Mouse (Mus musculus) mature B cell (primary cell): ENCODE measurements around the gene Notch1.

ENCODE experiments used
- in situ Hi-C: fragments of 300-500 bp; cut with MboI; formaldehyde crosslinking; loops from 2 replicates; pipeline ENCODE4 v1.14.3; 2019

The Notch1 gene

GRCm38 (mm10) chr2:26516275-26516674 lies at the start of gene Notch1:
Gene Notch1, minus strand, starts transcription at chr2:26516663.
- in situ Hi-C loops: no loop called here

GRCm38 (mm10) chr2:26566221-26566620 lies 49.8 kb upstream of the Notch1 start:
- in situ Hi-C loops: no loop called here

GRCm38 (mm10) chr2:26561351-26562016 lies 45.0 kb upstream of the Notch1 start:
- in situ Hi-C loops: loop anchor here (5.0 kb wide), 1 partner anchor 109 kb away; no protein-coding TSS in a partner anchor

- in situ Hi-C loops: loop anchor here (5.0 kb wide), 1 partner anchor 108 kb away; no protein-coding TSS in a partner anchor
These were observed 44.0 kb upstream of the Notch1 start for GRCm38 (mm10) chr2:26560506-26560905.

GRCm38 (mm10) chr2:26556535-26556993 lies 40.1 kb upstream of the Notch1 start:
- in situ Hi-C loops: no loop called here

- in situ Hi-C loops: no loop called here
These were observed 38.6 kb upstream of the Notch1 start for GRCm38 (mm10) chr2:26555076-26555475.

GRCm38 (mm10) chr2:26553904-26554303 lies 37.4 kb upstream of the Notch1 start:
- in situ Hi-C loops: no loop called here

GRCm38 (mm10) chr2:26552066-26552465 lies 35.6 kb upstream of the Notch1 start:
- in situ Hi-C loops: no loop called here

- in situ Hi-C loops: no loop called here
These were observed 35.0 kb upstream of the Notch1 start for GRCm38 (mm10) chr2:26551446-26551845.

- in situ Hi-C loops: no loop called here
These were observed 34.3 kb upstream of the Notch1 start for GRCm38 (mm10) chr2:26550777-26551176.

GRCm38 (mm10) chr2:26550205-26550604 lies 33.7 kb upstream of the Notch1 start:
- in situ Hi-C loops: no loop called here

- in situ Hi-C loops: no loop called here
These were observed 33.3 kb upstream of the Notch1 start for GRCm38 (mm10) chr2:26549801-26550200.

GRCm38 (mm10) chr2:26547481-26547880 lies 31.0 kb upstream of the Notch1 start:
- in situ Hi-C loops: no loop called here

GRCm38 (mm10) chr2:26544265-26544664 lies 27.8 kb upstream of the Notch1 start:
- in situ Hi-C loops: no loop called here

GRCm38 (mm10) chr2:26543768-26544167 lies 27.3 kb upstream of the Notch1 start:
- in situ Hi-C loops: no loop called here

- in situ Hi-C loops: no loop called here
These were observed 26.7 kb upstream of the Notch1 start for GRCm38 (mm10) chr2:26543155-26543554.

- in situ Hi-C loops: no loop called here
These were observed 24.9 kb upstream of the Notch1 start for GRCm38 (mm10) chr2:26541258-26541910.

GRCm38 (mm10) chr2:26540721-26541120 lies 24.3 kb upstream of the Notch1 start:
- in situ Hi-C loops: no loop called here

- in situ Hi-C loops: no loop called here
These were observed 23.1 kb upstream of the Notch1 start for GRCm38 (mm10) chr2:26539516-26539915.

GRCm38 (mm10) chr2:26535517-26536045 lies 19.1 kb upstream of the Notch1 start:
- in situ Hi-C loops: no loop called here

- in situ Hi-C loops: no loop called here
These were observed 18.2 kb upstream of the Notch1 start for GRCm38 (mm10) chr2:26534616-26535015.

GRCm38 (mm10) chr2:26534161-26534560 lies 17.7 kb upstream of the Notch1 start:
- in situ Hi-C loops: no loop called here

- in situ Hi-C loops: no loop called here
These were observed 16.8 kb upstream of the Notch1 start for GRCm38 (mm10) chr2:26533249-26533648.
